Mouse (Mus musculus) embryonic fibroblast, embryonic 13.5 days (primary cell): ENCODE measurements at regions not wholly inside any gene's neighbourhood (a gene's known extent, or its start where the extent isn't known, plus 50 kb on each side); places are given as distances from the start of the nearest gene placed in this dataset.

ENCODE experiments used
- CTCF ChIP-seq: IDR thresholded peaks from 2 replicates; pipeline ENCODE4 v1.5.1; 2011; ENCODE audit warnings: mild to moderate bottlenecking, control low read depth, low read length, moderate library complexity, borderline replicate concordance; ENCODE audit not compliant: insufficient read depth
- POLR2A ChIP-seq: IDR thresholded peaks from 2 replicates; pipeline ENCODE4 v1.6.1; 2011; ENCODE audit warnings: low read depth, mild to moderate bottlenecking, control low read depth, low read length, moderate library complexity

GRCm38 (mm10) chr4:125189971-125190370 is 62.3 kb upstream of the Zc3h12a start:
- TF ChIP-seq CTCF, result no peak
- no peak for TF ChIP-seq POLR2A
